Mouse (Mus musculus) neural tube, embryonic 11.5 days (tissue): ENCODE data around the gene A730071L15Rik. TPM values are rescaled to one million over a fixed set of nuclear protein-coding genes. Genes with fewer than 3 reads are reported as not detected.

Source experiments
- ATAC-seq: fragments of 200-750 bp; cut with Nextera tagmentation; 2 replicates; pipeline ENCODE4 v1.8.0; 2017; ENCODE audit warnings: moderate number of reproducible peaks, mild to moderate bottlenecking, moderate TSS enrichment, moderate library complexity; ENCODE audit not compliant: insufficient read depth, low FRiP score, low TSS enrichment
- DNase-seq: peaks from one replicate; pipeline ENCODE4 v3.0.0-alpha.2; 2015; ENCODE audit warnings: low spot score
- H3K27ac ChIP-seq: fragments of 300-500 bp; sonication (generic); 2 replicates; pipeline ENCODE4 v1.5.1; 2014; ENCODE audit warnings: low read depth, mild to moderate bottlenecking, low read length
- H3K27me3 ChIP-seq: fragments of 300-500 bp; sonication (generic); 2 replicates; pipeline ENCODE4 v1.6.1; 2014; ENCODE audit warnings: mild to moderate bottlenecking, low read length, mixed read lengths; ENCODE audit not compliant: control insufficient read depth, insufficient read depth
- H3K36me3 ChIP-seq: fragments of 300-500 bp; sonication (generic); 2 replicates; pipeline ENCODE4 v1.6.1; 2014; ENCODE audit warnings: mild to moderate bottlenecking, low read length, moderate library complexity, mixed read lengths; ENCODE audit not compliant: control insufficient read depth, insufficient read depth
- H3K4me1 ChIP-seq: fragments of 300-500 bp; sonication (generic); 2 replicates; pipeline ENCODE4 v1.6.1; 2014; ENCODE audit warnings: low read length, mixed read lengths; ENCODE audit not compliant: control insufficient read depth, insufficient read depth
- H3K4me2 ChIP-seq: fragments of 300-500 bp; sonication (generic); 2 replicates; pipeline ENCODE4 v1.6.1; 2014; ENCODE audit warnings: low read depth, mild to moderate bottlenecking, moderate library complexity
- H3K4me3 ChIP-seq: fragments of 300-500 bp; sonication (generic); 2 replicates; pipeline ENCODE4 v1.5.1; 2014; ENCODE audit warnings: low read depth, low read length
- H3K9ac ChIP-seq: fragments of 300-500 bp; sonication (generic); 2 replicates; pipeline ENCODE4 v1.6.1; 2014; ENCODE audit warnings: mild to moderate bottlenecking, low read length
- H3K9me3 ChIP-seq: fragments of 300-500 bp; sonication (generic); 2 replicates; pipeline ENCODE4 v1.6.1; 2016; ENCODE audit warnings: low read length; ENCODE audit not compliant: control insufficient read depth
- WGBS: fragments of 180-500 bp; shearing (Covaris S2); extraction: QIAGEN DNeasy Blood & Tissue Kit; methylation state at CpG from one replicate; pipeline ENCODE4 v1.1.7; 2014; 5-methylcytosine and 5-hydroxymethylcytosine counted together
- polyA plus RNA-seq: library from polyadenylated mRNA; unstranded; fragments of >200 nt; fragmentation: Nextera tagmentation; extraction: Ambion mirVana; gene quantifications from 2 replicates; pipeline ENCODE4 v1.2.1, GENCODE M21; 2014

Gene A730071L15Rik
- polyA plus RNA-seq, 1 experiment from 2014 or later = 0.70 TPM

- no peaks in the 10 kb centered on the region for H3K4me1 ChIP-seq
- no peak for DNase-seq
- ATAC-seq = no peak
- no peak overlapping the region for H3K4me3 ChIP-seq
- H3K4me2 ChIP-seq = no peak overlapping the region
- no peak overlapping the region for H3K27ac ChIP-seq
- H3K9me3 ChIP-seq = no peaks in the 10 kb centered on the region
- H3K36me3 ChIP-seq = no peaks in the 10 kb centered on the region
- no peak overlapping the region for H3K9ac ChIP-seq
- no peaks in the 10 kb centered on the region for H3K27me3 ChIP-seq
These were observed 38.3 kb upstream of the A730071L15Rik start for GRCm38 (mm10) chr11:6161549-6161948.

- H3K4me1 ChIP-seq = no peaks in the 10 kb centered on the region
- ATAC-seq (no peak), DNase-seq (no peak)
- H3K27ac ChIP-seq = no peak overlapping the region
- no peaks in the 10 kb centered on the region for H3K36me3 ChIP-seq
- no peak overlapping the region for H3K4me2 ChIP-seq
- H3K9me3 ChIP-seq = no peaks in the 10 kb centered on the region
- 95% methylated on average over 3 of the region's 3 CpGs for WGBS
- no peak overlapping the region for H3K9ac ChIP-seq
- no peaks in the 10 kb centered on the region for H3K27me3 ChIP-seq
- no peak overlapping the region for H3K4me3 ChIP-seq
These were observed 36.8 kb upstream of the A730071L15Rik start for GRCm38 (mm10) chr11:6163062-6163461.

GRCm38 (mm10) chr11:6163706-6164105 lies 36.1 kb upstream of the A730071L15Rik start:
- no peak overlapping the region for H3K4me2 ChIP-seq
- no peaks in the 10 kb centered on the region for H3K27me3 ChIP-seq
- no peak overlapping the region for H3K27ac ChIP-seq
- no peak overlapping the region for H3K9ac ChIP-seq
- H3K4me3 ChIP-seq = no peak overlapping the region
- DNase-seq (no peak), ATAC-seq (no peak)
- no peaks in the 10 kb centered on the region for H3K36me3 ChIP-seq
- WGBS = 91% methylated on average over 12 of the region's 12 CpGs
- H3K9me3 ChIP-seq = no peaks in the 10 kb centered on the region
- H3K4me1 ChIP-seq = no peaks in the 10 kb centered on the region

- no peak overlapping the region for H3K27ac ChIP-seq
- 94% methylated on average over 7 of the region's 7 CpGs for WGBS
- H3K9me3 ChIP-seq = no peaks in the 10 kb centered on the region
- no peak overlapping the region for H3K4me2 ChIP-seq
- no peaks in the 10 kb centered on the region for H3K36me3 ChIP-seq
- ATAC-seq = no peak
- no peak for DNase-seq
- H3K27me3 ChIP-seq = no peaks in the 10 kb centered on the region
- no peak overlapping the region for H3K4me3 ChIP-seq
- no peaks in the 10 kb centered on the region for H3K4me1 ChIP-seq
- H3K9ac ChIP-seq = no peak overlapping the region
These were observed 35.0 kb upstream of the A730071L15Rik start for GRCm38 (mm10) chr11:6164781-6165180.

GRCm38 (mm10) chr11:6165391-6166081 lies 34.3 kb upstream of the A730071L15Rik start:
- no peak overlapping the region for H3K27ac ChIP-seq
- no peak overlapping the region for H3K9ac ChIP-seq
- no peak overlapping the region for H3K4me3 ChIP-seq
- no peaks in the 10 kb centered on the region for H3K4me1 ChIP-seq
- H3K27me3 ChIP-seq = no peaks in the 10 kb centered on the region
- no peaks in the 10 kb centered on the region for H3K36me3 ChIP-seq
- no peaks in the 10 kb centered on the region for H3K9me3 ChIP-seq
- DNase-seq = no peak
- H3K4me2 ChIP-seq = no peak overlapping the region
- 93% methylated on average over 7 of the region's 7 CpGs for WGBS
- ATAC-seq = no peak

- DNase-seq (no peak), ATAC-seq (no peak)
- Histone ChIP-seq H3K36me3 (no peaks in the 10 kb centered on the region), H3K27me3 (no peaks in the 10 kb centered on the region), H3K4me1 (no peaks in the 10 kb centered on the region), H3K4me2 (no peak overlapping the region), H3K27ac (no peak overlapping the region), H3K4me3 (no peak overlapping the region), H3K9ac (no peak overlapping the region), H3K9me3 (no peaks in the 10 kb centered on the region)
- 94% methylated on average over 12 of the region's 12 CpGs for WGBS
These were observed 33.5 kb upstream of the A730071L15Rik start for GRCm38 (mm10) chr11:6166351-6166750.

- Histone ChIP-seq H3K4me2 (no peak overlapping the region), H3K9ac (no peak overlapping the region), H3K4me3 (no peak overlapping the region), H3K4me1 (no peaks in the 10 kb centered on the region), H3K36me3 (no peaks in the 10 kb centered on the region), H3K9me3 (no peaks in the 10 kb centered on the region), H3K27me3 (no peaks in the 10 kb centered on the region), H3K27ac (no peak overlapping the region)
- DNase-seq (no peak), ATAC-seq (no peak)
- 88% methylated on average over 2 of the region's 2 CpGs for WGBS
These were observed 30.7 kb upstream of the A730071L15Rik start for GRCm38 (mm10) chr11:6169041-6169663.

GRCm38 (mm10) chr11:6174719-6175118 lies 25.1 kb upstream of the A730071L15Rik start:
- H3K36me3 ChIP-seq = no peaks in the 10 kb centered on the region
- H3K27ac ChIP-seq = no peak overlapping the region
- no peak overlapping the region for H3K4me2 ChIP-seq
- ATAC-seq (no peak), DNase-seq (no peak)
- H3K4me3 ChIP-seq = no peak overlapping the region
- H3K9me3 ChIP-seq = no peaks in the 10 kb centered on the region
- H3K4me1 ChIP-seq = peaks cover 13% of the 10 kb centered on the region
- 78% methylated on average over 7 of the region's 7 CpGs for WGBS
- no peak overlapping the region for H3K9ac ChIP-seq
- no peaks in the 10 kb centered on the region for H3K27me3 ChIP-seq

GRCm38 (mm10) chr11:6175506-6175905 lies 24.3 kb upstream of the A730071L15Rik start:
- Histone ChIP-seq H3K4me2 (no peak overlapping the region), H3K36me3 (no peaks in the 10 kb centered on the region), H3K27me3 (no peaks in the 10 kb centered on the region), H3K4me1 (peaks cover 15% of the 10 kb centered on the region), H3K9me3 (no peaks in the 10 kb centered on the region), H3K27ac (no peak overlapping the region), H3K9ac (no peak overlapping the region), H3K4me3 (no peak overlapping the region)
- ATAC-seq (no peak), DNase-seq (no peak)
- WGBS = 90% methylated on average over 1 of the region's 1 CpGs
